Mouse (Mus musculus) left cerebral cortex, postnatal 10 days (tissue): ENCODE results near the gene Fam168b. TPM values are rescaled to one million over a fixed set of nuclear protein-coding genes. Genes with fewer than 3 reads are reported as not detected.

ENCODE experiments used
- DNase-seq, 2 experiments: peaks; one replicate each; pipeline ENCODE4 v3.0.0; 2021 to 2022; ENCODE audit warnings: low spot score in 2 of 2, mixed read lengths in 1 of 2; ENCODE audit errors: extremely low spot score in 1 of 2
- intact Hi-C: fragments of 180-260 bp; cut with DNase I; formaldehyde crosslinking; loops from one replicate; pipeline ENCODE4 v1.15.1; 2025
- total RNA-seq, 2 experiments: library from RNA; stranded (reverse); gene quantifications; 2 replicates each; pipeline ENCODE4 v1.2.3; 2021

Fam168b gene
- total RNA-seq, 2 experiments from 2014 or later, result 227 to 237 TPM

DNA sequence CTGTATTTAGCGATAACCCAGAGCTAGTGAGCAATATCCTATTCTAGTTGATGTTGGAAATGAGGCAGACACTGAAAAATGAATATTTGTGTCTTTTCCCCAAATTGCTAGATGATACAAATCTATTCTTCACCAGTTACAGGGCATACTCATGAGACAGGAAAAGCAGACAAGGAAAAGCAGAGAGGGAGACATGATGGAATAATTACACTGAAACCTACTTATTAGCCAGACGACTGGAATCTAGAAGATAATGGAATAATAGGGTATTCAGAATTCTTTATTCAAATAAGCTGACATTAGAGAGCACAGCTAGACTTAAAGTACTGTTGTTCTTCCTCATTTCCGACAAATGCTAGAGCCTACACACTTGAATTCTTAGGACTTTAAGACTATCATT, 67.0 kb downstream of the Fam168b start:
- DNase-seq, result no peak
- intact Hi-C loops, result no loop called here

GRCm38 (mm10) chr1:34768875-34769274, 74.0 kb downstream of the Fam168b start:
- intact Hi-C loops, result no loop called here
- DNase-seq, result no peak

- intact Hi-C loops, result no loop called here
- no peak for DNase-seq
Observed at GRCm38 (mm10) chr1:34767851-34768250, 75.0 kb downstream of the Fam168b start.

- intact Hi-C loops, result no loop called here
- DNase-seq, result no peak
Observed at GRCm38 (mm10) chr1:34766899-34767298, 76.0 kb downstream of the Fam168b start.

Other genes starting within 250 kb of the Fam168b start
- 100 to 1,000 TPM; 224 to 237 TPM for gene Plekhb2, start 6.9 kb upstream of the Fam168b start, total RNA-seq